Mouse (Mus musculus): ENCODE results near the gene Tead4. TPM values are rescaled to one million over a fixed set of nuclear protein-coding genes. Genes with fewer than 3 reads are reported as not detected.

Gene Tead4
- polyA plus RNA-seq (2014; fragmentation: Nextera tagmentation; extraction: Ambion mirVana): 1.5 and 2.2 TPM in 2 replicates

GRCm38 (mm10) chr6:128300134-128301001 lies at the start of gene Tead4:
TSS of gene Tead4 (minus strand) at chr6:128300823.
- H3K36me3 ChIP-seq (ENCODE audit: control insufficient read depth, insufficient read depth, low read length): no peaks in the 10 kb centered on the region
- peak within 1 kb of the TSS; percentile 98 for H3K4me2 ChIP-seq (replicated peaks; ENCODE audit: low read depth, low read length)
- WGBS: under 1% methylated on average over 61 of the region's 81 CpGs
- peak within 1 kb of the TSS; percentile 71 for H3K4me3 ChIP-seq (ENCODE audit: low read length)
- ATAC-seq (ENCODE audit: low FRiP score, low TSS enrichment): peak; percentile 87
- peaks cover 17% of the 10 kb centered on the region for H3K27me3 ChIP-seq (ENCODE audit: control insufficient read depth, insufficient read depth, low read length)
- peaks cover 10% of the 10 kb centered on the region for H3K4me1 ChIP-seq (ENCODE audit: control insufficient read depth, insufficient read depth, low read length)
- no peaks in the 10 kb centered on the region for H3K9me3 ChIP-seq (ENCODE audit: control insufficient read depth, low read length)
- peak within 1 kb of the TSS; percentile 67 for H3K9ac ChIP-seq (ENCODE audit: low read depth, low read length)
- peak within 1 kb of the TSS; percentile 37 for H3K27ac ChIP-seq (ENCODE audit: low read depth, low read length)

- no peaks in the 10 kb centered on the region for H3K9me3 ChIP-seq (ENCODE audit: control insufficient read depth, low read length)
- no peaks in the 10 kb centered on the region for H3K27me3 ChIP-seq (ENCODE audit: control insufficient read depth, insufficient read depth, low read length)
- H3K4me3 ChIP-seq (ENCODE audit: low read length): no peak overlapping the region
- no peak overlapping the region for H3K4me2 ChIP-seq (replicated peaks; ENCODE audit: low read depth, low read length)
- WGBS: 42% methylated on average over 7 of the region's 7 CpGs
- no peak overlapping the region for H3K9ac ChIP-seq (ENCODE audit: low read depth, low read length)
- ATAC-seq (ENCODE audit: low FRiP score, low TSS enrichment): no peak
- H3K36me3 ChIP-seq (ENCODE audit: control insufficient read depth, insufficient read depth, low read length): peaks cover 7% of the 10 kb centered on the region
- H3K27ac ChIP-seq (ENCODE audit: low read depth, low read length): no peak overlapping the region; the same call in 1 of the 2 replicates
- H3K4me1 ChIP-seq (ENCODE audit: control insufficient read depth, insufficient read depth, low read length): peaks cover 8% of the 10 kb centered on the region
Observed at GRCm38 (mm10) chr6:128349711-128350110, 49.1 kb upstream of the Tead4 start.

- H3K4me2 ChIP-seq (replicated peaks; ENCODE audit: low read depth, low read length): no peak overlapping the region
- H3K4me3 ChIP-seq (ENCODE audit: low read length): no peak overlapping the region
- WGBS: 90% methylated on average over 6 of the region's 6 CpGs
- peaks cover 12% of the 10 kb centered on the region for H3K36me3 ChIP-seq (ENCODE audit: control insufficient read depth, insufficient read depth, low read length)
- H3K27ac ChIP-seq (ENCODE audit: low read depth, low read length): no peak overlapping the region
- H3K9ac ChIP-seq (ENCODE audit: low read depth, low read length): no peak overlapping the region
- H3K9me3 ChIP-seq (ENCODE audit: control insufficient read depth, low read length): no peaks in the 10 kb centered on the region
- ATAC-seq (ENCODE audit: low FRiP score, low TSS enrichment): no peak
- H3K27me3 ChIP-seq (ENCODE audit: control insufficient read depth, insufficient read depth, low read length): no peaks in the 10 kb centered on the region
- H3K4me1 ChIP-seq (ENCODE audit: control insufficient read depth, insufficient read depth, low read length): no peaks in the 10 kb centered on the region
Observed at GRCm38 (mm10) chr6:128346782-128347181, 46.2 kb upstream of the Tead4 start.

GRCm38 (mm10) chr6:128345623-128346022 lies 45.0 kb upstream of the Tead4 start:
- no peak overlapping the region for H3K4me3 ChIP-seq (ENCODE audit: low read length)
- peaks cover 11% of the 10 kb centered on the region for H3K36me3 ChIP-seq (ENCODE audit: control insufficient read depth, insufficient read depth, low read length)
- no peak overlapping the region for H3K9ac ChIP-seq (ENCODE audit: low read depth, low read length)
- no peak for ATAC-seq (ENCODE audit: low FRiP score, low TSS enrichment)
- H3K27ac ChIP-seq (ENCODE audit: low read depth, low read length): no peak overlapping the region
- WGBS: 85% methylated on average over 10 of the region's 10 CpGs
- H3K27me3 ChIP-seq (ENCODE audit: control insufficient read depth, insufficient read depth, low read length): no peaks in the 10 kb centered on the region
- no peak overlapping the region for H3K4me2 ChIP-seq (replicated peaks; ENCODE audit: low read depth, low read length)
- no peaks in the 10 kb centered on the region for H3K9me3 ChIP-seq (ENCODE audit: control insufficient read depth, low read length)
- H3K4me1 ChIP-seq (ENCODE audit: control insufficient read depth, insufficient read depth, low read length): no peaks in the 10 kb centered on the region

GRCm38 (mm10) chr6:128341956-128342723 lies 41.5 kb upstream of the Tead4 start:
- Histone ChIP-seq H3K27me3 (ENCODE audit: control insufficient read depth, insufficient read depth, low read length) (no peaks in the 10 kb centered on the region), H3K9ac (ENCODE audit: low read depth, low read length) (no peak overlapping the region), H3K9me3 (ENCODE audit: control insufficient read depth, low read length) (no peaks in the 10 kb centered on the region), H3K27ac (ENCODE audit: low read depth, low read length) (no peak overlapping the region), H3K4me1 (ENCODE audit: control insufficient read depth, insufficient read depth, low read length) (no peaks in the 10 kb centered on the region), H3K4me2 (replicated peaks; ENCODE audit: low read depth, low read length) (no peak overlapping the region), H3K36me3 (ENCODE audit: control insufficient read depth, insufficient read depth, low read length) (peaks cover 5% of the 10 kb centered on the region; the same call in 1 of the 2 replicates), H3K4me3 (ENCODE audit: low read length) (no peak overlapping the region)
- ATAC-seq (ENCODE audit: low FRiP score, low TSS enrichment): no peak
- 90% methylated on average over 11 of the region's 11 CpGs for whole genome bisulfite sequencing

- no peak overlapping the region for H3K9ac ChIP-seq (ENCODE audit: low read depth, low read length)
- H3K36me3 ChIP-seq (ENCODE audit: control insufficient read depth, insufficient read depth, low read length): peaks cover 9% of the 10 kb centered on the region
- H3K4me2 ChIP-seq (replicated peaks; ENCODE audit: low read depth, low read length): no peak overlapping the region
- no peak for ATAC-seq (ENCODE audit: low FRiP score, low TSS enrichment)
- 34% methylated on average over 5 of the region's 5 CpGs for WGBS
- H3K27ac ChIP-seq (ENCODE audit: low read depth, low read length): no peak overlapping the region
- H3K4me1 ChIP-seq (ENCODE audit: control insufficient read depth, insufficient read depth, low read length): no peaks in the 10 kb centered on the region
- H3K27me3 ChIP-seq (ENCODE audit: control insufficient read depth, insufficient read depth, low read length): no peaks in the 10 kb centered on the region
- H3K9me3 ChIP-seq (ENCODE audit: control insufficient read depth, low read length): no peaks in the 10 kb centered on the region
- no peak overlapping the region for H3K4me3 ChIP-seq (ENCODE audit: low read length)
Observed at GRCm38 (mm10) chr6:128338876-128339275, 38.3 kb upstream of the Tead4 start.

- Histone ChIP-seq H3K4me3 (ENCODE audit: low read length) (no peak overlapping the region), H3K27me3 (ENCODE audit: control insufficient read depth, insufficient read depth, low read length) (no peaks in the 10 kb centered on the region), H3K4me2 (replicated peaks; ENCODE audit: low read depth, low read length) (no peak overlapping the region), H3K9me3 (ENCODE audit: control insufficient read depth, low read length) (no peaks in the 10 kb centered on the region), H3K36me3 (ENCODE audit: control insufficient read depth, insufficient read depth, low read length) (peaks cover 23% of the 10 kb centered on the region), H3K9ac (ENCODE audit: low read depth, low read length) (no peak overlapping the region), H3K27ac (ENCODE audit: low read depth, low read length) (no peak overlapping the region), H3K4me1 (ENCODE audit: control insufficient read depth, insufficient read depth, low read length) (no peaks in the 10 kb centered on the region)
- 71% methylated on average over 7 of the region's 7 CpGs for WGBS
- no peak for ATAC-seq (ENCODE audit: low FRiP score, low TSS enrichment)
Observed at GRCm38 (mm10) chr6:128337467-128337866, 36.8 kb upstream of the Tead4 start.

- Histone ChIP-seq H3K9ac (ENCODE audit: low read depth, low read length) (no peak overlapping the region), H3K9me3 (ENCODE audit: control insufficient read depth, low read length) (0 out of 2 replicates have a peak, but pooled peaks cover 5% of the 10 kb centered on the region), H3K4me1 (ENCODE audit: control insufficient read depth, insufficient read depth, low read length) (no peaks in the 10 kb centered on the region), H3K27me3 (ENCODE audit: control insufficient read depth, insufficient read depth, low read length) (no peaks in the 10 kb centered on the region), H3K4me3 (ENCODE audit: low read length) (no peak overlapping the region), H3K4me2 (replicated peaks; ENCODE audit: low read depth, low read length) (no peak overlapping the region), H3K27ac (ENCODE audit: low read depth, low read length) (no peak overlapping the region), H3K36me3 (ENCODE audit: control insufficient read depth, insufficient read depth, low read length) (peaks cover 31% of the 10 kb centered on the region)
- 38% methylated on average over 12 of the region's 12 CpGs for WGBS
- ATAC-seq (ENCODE audit: low FRiP score, low TSS enrichment): peak; percentile 58
Observed at GRCm38 (mm10) chr6:128334397-128335124, 33.9 kb upstream of the Tead4 start.

Data from kidney, embryonic 14.5 days (tissue).